Mouse (Mus musculus) liver, adult 2 months (tissue): ENCODE data around the gene Lexm.

Experiments
- CTCF ChIP-seq: fragments of 200-500 bp; IDR thresholded peaks from 2 replicates; pipeline ENCODE4 v1.5.1; 2011; ENCODE audit warnings: low read depth, low read length, control low read depth
- POLR2A ChIP-seq: fragments of 200-500 bp; IDR thresholded peaks from 2 replicates; pipeline ENCODE4 v1.6.1; 2011; ENCODE audit warnings: low read length, control low read depth; ENCODE audit not compliant: insufficient read depth; ENCODE audit errors: extremely low read depth

DNA sequence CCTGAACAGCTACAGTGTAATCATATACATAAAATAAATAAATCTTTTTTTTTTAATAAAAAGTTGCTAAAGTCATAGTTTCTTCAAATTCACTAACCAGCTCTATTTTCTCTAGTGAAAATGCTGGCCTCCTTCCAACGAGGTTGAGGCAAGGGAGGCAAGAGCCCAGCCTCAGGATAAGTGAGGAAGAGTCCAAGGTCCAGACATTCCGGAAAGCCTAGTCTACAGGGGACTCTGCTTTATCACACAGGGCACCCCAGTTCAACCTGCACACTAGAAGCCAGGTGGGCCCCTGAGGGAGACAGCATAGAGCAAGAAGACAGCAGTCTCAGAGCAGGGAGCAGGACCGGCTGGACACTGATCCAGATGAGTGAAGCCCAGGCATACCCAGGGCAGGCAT lies 4.4 kb upstream of the Lexm start:
- TF ChIP-seq CTCF, result no peak
- no peak for TF ChIP-seq POLR2A
